Mouse (Mus musculus): Measurements from ENCODE around the gene Nlrc3. TPM values are rescaled to one million over a fixed set of nuclear protein-coding genes. Genes with fewer than 3 reads are reported as not detected.
A peak's percentile ranks its signal among the peaks of the same experiment; 100 is the strongest.
"Not testable (repeated sequence)": the region's sequence is repeated elsewhere in the genome, so short reads cannot be mapped to it uniquely, and the experiment has no call there.

Nlrc3 gene
- total and polyA plus RNA-seq, 2 experiments from 2014 or later, result 0.63 to 1.3 TPM

GRCm38 (mm10) chr16:4003489-4004398, 27.3 kb upstream of the Nlrc3 start, which contains the start of gene Slx4:
Slx4 (minus strand) TSS chr16:4003770.
- Histone ChIP-seq H3K4me1 (ENCODE audit: insufficient read depth, low read length) (peaks cover 5% of the 10 kb centered on the region), H3K27me3 (ENCODE audit: insufficient read depth, low read length) (no peaks in the 10 kb centered on the region), H3K36me3 (ENCODE audit: insufficient read depth, low read length) (peaks cover 19% of the 10 kb centered on the region), H3K9ac (replicated peaks; ENCODE audit: low read length) (peak within 1 kb of the TSS; percentile 80), H3K4me2 (ENCODE audit: low read depth, low read length) (peak within 1 kb of the TSS; percentile 76), H3K4me3 (ENCODE audit: low read length) (peak within 1 kb of the TSS; percentile 78), H3K9me3 (ENCODE audit: low read length) (no peaks in the 10 kb centered on the region), H3K27ac (peak within 1 kb of the TSS; percentile 86)
- TF ChIP-seq CTCF (IDR thresholded peaks at IDR 0.05; ENCODE audit: low read depth), result peak; percentile 70
- DNase-seq (ENCODE audit: low spot score), result peak; percentile 99
- ATAC-seq, result peak; percentile 99
- 1% methylated on average over 58 of the region's 58 CpGs for WGBS

DNA sequence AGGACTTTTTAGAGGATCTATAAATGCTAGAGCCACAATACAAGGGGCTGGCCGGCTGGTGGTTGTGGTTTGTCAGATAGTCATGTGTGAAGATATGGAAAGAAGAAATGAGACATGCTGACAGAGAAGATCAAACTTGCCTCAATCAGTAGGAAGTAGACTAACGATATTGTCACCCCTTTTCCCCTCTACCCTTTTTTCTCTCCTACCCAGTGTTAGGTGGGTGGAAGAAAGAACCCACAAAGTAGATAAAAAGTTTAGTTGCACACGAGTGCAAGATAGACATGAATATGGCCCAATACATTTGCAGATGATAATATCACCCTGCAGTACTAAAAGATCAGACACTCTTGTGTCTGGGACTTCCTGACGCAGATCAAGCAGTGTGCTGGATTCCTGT, 12.0 kb upstream of the Nlrc3 start:
- Histone ChIP-seq H3K36me3 (ENCODE audit: insufficient read depth, low read length) (peaks cover 90% of the 10 kb centered on the region), H3K9me3 (ENCODE audit: low read length) (no peaks in the 10 kb centered on the region), H3K27me3 (ENCODE audit: insufficient read depth, low read length) (no peaks in the 10 kb centered on the region), H3K4me2 (ENCODE audit: low read depth, low read length) (no peak overlapping the region), H3K4me1 (ENCODE audit: insufficient read depth, low read length) (no peaks in the 10 kb centered on the region), H3K4me3 (ENCODE audit: low read length) (no peak overlapping the region), H3K9ac (replicated peaks; ENCODE audit: low read length) (no peak overlapping the region), H3K27ac (no peak overlapping the region)
- DNase-seq (ENCODE audit: low spot score) (no peak), ATAC-seq (no peak)
- no peak for TF ChIP-seq CTCF (IDR thresholded peaks at IDR 0.05; ENCODE audit: low read depth)
- WGBS, result 92% methylated on average over 4 of the region's 4 CpGs

- Histone ChIP-seq H3K4me1 (ENCODE audit: insufficient read depth, low read length) (no peaks in the 10 kb centered on the region), H3K4me2 (ENCODE audit: low read depth, low read length) (no peak overlapping the region), H3K4me3 (ENCODE audit: low read length) (no peak overlapping the region), H3K9me3 (ENCODE audit: low read length) (no peaks in the 10 kb centered on the region), H3K27me3 (ENCODE audit: insufficient read depth, low read length) (no peaks in the 10 kb centered on the region), H3K36me3 (ENCODE audit: insufficient read depth, low read length) (peaks cover 90% of the 10 kb centered on the region), H3K27ac (no peak overlapping the region), H3K9ac (replicated peaks; ENCODE audit: low read length) (no peak overlapping the region)
- no peak for TF ChIP-seq CTCF (IDR thresholded peaks at IDR 0.05; ENCODE audit: low read depth)
- no peak for ATAC-seq
- 46% methylated on average over 7 of the region's 7 CpGs for WGBS
- DNase-seq (ENCODE audit: low spot score), result no peak
Observed at GRCm38 (mm10) chr16:3983146-3983700, 6.8 kb upstream of the Nlrc3 start.

DNA sequence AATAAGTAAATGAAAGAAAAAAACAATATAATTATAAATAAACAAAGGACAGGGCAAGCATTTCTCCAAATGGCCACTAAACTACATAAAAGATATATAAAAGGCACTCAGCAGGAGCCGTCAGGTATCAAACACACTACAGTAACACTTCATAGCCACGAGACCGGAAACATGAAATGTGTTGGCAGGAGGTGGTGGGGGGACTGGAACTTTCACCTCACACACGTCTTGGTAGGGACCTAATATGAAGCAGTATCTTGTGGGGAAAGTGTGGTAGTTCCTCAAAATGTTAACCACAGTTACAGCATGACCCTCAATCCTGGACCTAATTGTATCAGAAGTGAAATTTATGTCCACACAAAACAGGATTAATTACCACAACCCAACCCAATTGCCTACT, 5.7 kb upstream of the Nlrc3 start:
- Histone ChIP-seq H3K4me3 (ENCODE audit: low read length) (no peak overlapping the region), H3K27me3 (ENCODE audit: insufficient read depth, low read length) (no peaks in the 10 kb centered on the region), H3K9ac (replicated peaks; ENCODE audit: low read length) (no peak overlapping the region), H3K4me2 (ENCODE audit: low read depth, low read length) (no peak overlapping the region), H3K9me3 (ENCODE audit: low read length) (no peaks in the 10 kb centered on the region), H3K4me1 (ENCODE audit: insufficient read depth, low read length) (no peaks in the 10 kb centered on the region), H3K36me3 (ENCODE audit: insufficient read depth, low read length) (peaks cover 85% of the 10 kb centered on the region), H3K27ac (no peak overlapping the region)
- DNase-seq (ENCODE audit: low spot score), result no peak
- ATAC-seq, result no peak
- 84% methylated on average over 4 of the region's 4 CpGs for WGBS
- TF ChIP-seq CTCF (IDR thresholded peaks at IDR 0.05; ENCODE audit: low read depth), result no peak

DNA sequence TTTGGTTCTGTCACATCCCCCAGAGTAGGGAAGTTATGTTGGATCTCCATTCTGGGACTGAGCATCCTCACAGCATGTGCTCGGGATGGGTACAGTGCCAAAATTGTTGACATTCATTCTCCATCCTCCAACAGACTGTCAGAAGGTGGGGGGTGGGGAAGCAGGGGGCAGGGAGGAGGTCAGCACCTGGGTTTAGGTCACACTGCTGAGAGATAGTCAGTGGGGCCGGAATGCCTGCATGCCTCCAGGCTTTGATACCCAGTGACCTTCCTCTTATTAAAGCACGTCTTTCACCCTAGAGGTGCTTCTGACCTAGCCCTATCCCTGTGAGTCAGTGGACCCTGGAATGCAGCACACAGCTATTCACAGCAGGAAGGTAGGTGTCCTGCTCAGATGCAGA, 280 bp upstream of the Nlrc3 start:
- Histone ChIP-seq H3K27me3 (ENCODE audit: insufficient read depth, low read length) (no peaks in the 10 kb centered on the region), H3K27ac (no peak overlapping the region), H3K4me2 (ENCODE audit: low read depth, low read length) (no peak overlapping the region), H3K9ac (replicated peaks; ENCODE audit: low read length) (no peak overlapping the region), H3K9me3 (ENCODE audit: low read length) (no peaks in the 10 kb centered on the region), H3K36me3 (ENCODE audit: insufficient read depth, low read length) (peaks cover 39% of the 10 kb centered on the region), H3K4me1 (ENCODE audit: insufficient read depth, low read length) (no peaks in the 10 kb centered on the region), H3K4me3 (ENCODE audit: low read length) (no peak overlapping the region)
- ATAC-seq (no peak), DNase-seq (ENCODE audit: low spot score) (no peak)
- 67% methylated on average over 3 of the region's 3 CpGs for WGBS
- TF ChIP-seq CTCF (IDR thresholded peaks at IDR 0.05; ENCODE audit: low read depth), result no peak

DNA sequence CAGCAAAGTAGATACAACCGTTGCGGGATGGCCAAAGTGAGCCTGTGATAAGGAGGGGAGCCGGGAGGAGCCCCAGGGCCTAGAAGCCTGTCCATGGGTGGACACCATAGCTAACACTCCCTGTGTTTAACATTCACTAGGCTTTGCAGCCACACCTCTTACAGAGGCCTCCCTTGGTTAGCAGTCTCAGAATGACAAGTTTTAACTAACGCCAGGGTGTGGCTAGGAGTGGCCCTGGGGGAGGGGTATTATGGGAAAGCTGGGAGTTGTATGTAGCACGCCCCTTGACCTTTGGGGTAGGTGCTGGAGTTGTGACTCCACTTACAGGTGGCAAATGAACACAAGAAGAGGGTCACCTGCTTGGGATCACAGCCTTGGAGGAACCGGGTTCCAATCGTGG, 774 bp downstream of the Nlrc3 start:
- ATAC-seq, result no peak
- H3K27me3 ChIP-seq (ENCODE audit: insufficient read depth, low read length), result no peaks in the 10 kb centered on the region
- peaks cover 29% of the 10 kb centered on the region for H3K36me3 ChIP-seq (ENCODE audit: insufficient read depth, low read length)

GRCm38 (mm10) chr16:3974456-3974855, 2.0 kb downstream of the Nlrc3 start:
- not testable (repeated sequence) for H3K27ac ChIP-seq; H3K4me1 ChIP-seq (ENCODE audit: insufficient read depth, low read length); ATAC-seq; H3K9me3 ChIP-seq (ENCODE audit: low read length); H3K4me3 ChIP-seq (ENCODE audit: low read length); H3K9ac ChIP-seq (replicated peaks; ENCODE audit: low read length); H3K4me2 ChIP-seq (ENCODE audit: low read depth, low read length); H3K27me3 ChIP-seq (ENCODE audit: insufficient read depth, low read length)
- 70% methylated on average over 19 of the region's 19 CpGs for WGBS
- H3K36me3 ChIP-seq (ENCODE audit: insufficient read depth, low read length), result peaks cover 17% of the 10 kb centered on the region
- peak; percentile 72 for DNase-seq (ENCODE audit: low spot score)

More for the DNA sequence above, 774 bp downstream of the Nlrc3 start:
- TF ChIP-seq CTCF (IDR thresholded peaks at IDR 0.05; ENCODE audit: low read depth), result no peak
- no peak overlapping the region for H3K4me2 ChIP-seq (ENCODE audit: low read depth, low read length)
- H3K9ac ChIP-seq (replicated peaks; ENCODE audit: low read length), result no peak overlapping the region
- H3K4me1 ChIP-seq (ENCODE audit: insufficient read depth, low read length), result no peaks in the 10 kb centered on the region
- no peak overlapping the region for H3K4me3 ChIP-seq (ENCODE audit: low read length)
- DNase-seq (ENCODE audit: low spot score), result no peak
- 93% methylated on average over 7 of the region's 7 CpGs for WGBS
- no peak overlapping the region for H3K27ac ChIP-seq
- H3K9me3 ChIP-seq (ENCODE audit: low read length), result no peaks in the 10 kb centered on the region

Measured in hindbrain, postnatal 0 days (tissue).